Mouse (Mus musculus) megakaryocyte, embryonic 14.5 days (primary cell): ENCODE measurements around the gene Slc15a1.

ENCODE experiments used
- FLI1 ChIP-seq: IDR thresholded peaks from 2 replicates; pipeline ENCODE4 v1.6.1; 2012; ENCODE audit warnings: low read length, inconsistent platforms, mixed read lengths
- GATA1 ChIP-seq: IDR thresholded peaks from 3 replicates; pipeline ENCODE4 v1.6.1; 2012; ENCODE audit warnings: mixed read lengths, low read length, inconsistent platforms, borderline replicate concordance

DNA sequence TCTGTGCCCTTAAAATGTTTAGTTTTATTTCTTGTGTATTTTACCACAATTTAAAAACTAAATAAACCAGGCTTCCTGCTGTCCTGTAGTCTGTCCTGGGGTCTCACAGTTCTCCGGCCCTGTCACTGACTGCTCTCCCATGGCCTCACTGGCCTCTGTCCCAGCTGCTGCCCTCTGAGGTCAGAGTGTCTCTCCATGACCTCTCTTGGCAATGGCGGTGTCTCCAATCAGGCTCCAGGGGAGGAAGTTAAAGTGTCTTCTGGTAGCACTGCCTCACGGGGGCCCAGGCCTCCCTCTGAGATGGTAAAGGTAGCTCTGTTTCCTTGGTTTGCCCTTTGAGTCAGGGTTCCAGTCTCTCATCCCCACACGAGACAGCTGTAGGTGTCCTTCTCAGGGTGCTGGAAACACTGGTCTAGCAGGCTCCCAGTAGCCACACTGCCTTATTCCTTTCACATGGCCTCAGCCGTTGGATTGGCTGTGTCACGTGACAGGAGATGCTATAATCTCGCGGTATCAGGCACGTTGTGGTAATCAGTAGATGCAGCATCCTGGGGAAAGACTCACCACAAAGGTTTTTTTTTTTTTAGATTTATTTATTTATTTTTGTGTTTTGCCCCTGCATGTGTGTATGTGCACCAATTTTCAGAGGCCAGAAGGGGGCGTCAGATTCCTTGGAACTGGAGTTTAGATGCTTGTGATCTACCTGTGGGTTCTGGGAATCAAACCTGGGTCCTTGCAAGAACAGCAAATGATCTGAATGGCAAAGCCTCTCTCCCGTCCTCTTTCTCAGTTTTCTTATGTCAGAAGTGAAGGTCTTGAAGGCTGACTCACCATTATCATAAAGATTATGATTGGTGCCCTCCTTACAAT is 48.4 kb downstream of the Slc15a1 start:
- TF ChIP-seq GATA1 (no peak), FLI1 (no peak)
